Comparison of ENCODE assay signal across 12 mouse cellular contexts in genomic region chr13:109820866-109821265, GRCm38 (mm10).
DNase-seq lines count a peak whose midpoint lies in the region; ATAC-seq lines count a peak whose summit lies in the region.
"Had no signal": no experiment of that assay in that cellular context is flagged by ENCODE, and none has a peak within 500 bp of the region (broad histone marks: within the 10 kb centered on the region; RNA-seq: fewer than 3 reads in every experiment).

No protein-coding gene starts in this region.

- no peaks in the 10 kb centered on the region for H3K27me3 ChIP-seq in heart, embryonic 11.5 days (ENCODE audit: control insufficient read depth, insufficient read depth, low read length)
- H3K27me3 ChIP-seq in liver, embryonic 12.5 days (replicated peaks) = no peaks in the 10 kb centered on the region
- no peaks in the 10 kb centered on the region for H3K27me3 ChIP-seq in embryonic facial prominence, embryonic 10.5 days (replicated peaks; ENCODE audit: low read depth, poor library complexity, severe bottlenecking)
- H3K27me3 ChIP-seq: embryonic facial prominence, embryonic 15.5 days had no signal

- no peaks in the 10 kb centered on the region for H3K9me3 ChIP-seq in heart, embryonic 11.5 days (replicated peaks; ENCODE audit: control insufficient read depth, low read length)
- H3K9me3 ChIP-seq in liver, embryonic 12.5 days (replicated peaks) = no peaks in the 10 kb centered on the region
- no peaks in the 10 kb centered on the region for H3K9me3 ChIP-seq in embryonic facial prominence, embryonic 10.5 days
- H3K9me3 ChIP-seq: embryonic facial prominence, embryonic 15.5 days had no signal

- DNase-seq in heart, adult 11 months = no peak
- no peak for DNase-seq in liver
- no peak for DNase-seq in embryonic facial prominence, embryonic 10.5 days (ENCODE audit: low spot score)
- peak; percentile 60 for DNase-seq in naive thymus-derived CD4-positive, alpha-beta T cell, adult 2 months (ENCODE audit: low read depth)
- no peak for DNase-seq in cerebellum, postnatal 36 days
- no peak for DNase-seq in ovary, postnatal 10 days (ENCODE audit: low spot score)
- DNase-seq: cerebellum, adult 8-10 months; lung, postnatal 4 days had no signal

- H3K4me3 ChIP-seq in heart, embryonic 11.5 days (ENCODE audit: low read depth, low read length) = no peak overlapping the region
- no peak overlapping the region for H3K4me3 ChIP-seq in liver, embryonic 12.5 days
- no peak overlapping the region for H3K4me3 ChIP-seq in embryonic facial prominence, embryonic 10.5 days
- H3K4me3 ChIP-seq: embryonic facial prominence, embryonic 15.5 days; layer of hippocampus, adult 2 months had no signal

- H3K4me2 ChIP-seq in heart, embryonic 11.5 days = no peak overlapping the region
- H3K4me2 ChIP-seq in liver, embryonic 12.5 days = no peak overlapping the region

- no peak overlapping the region for H3K9ac ChIP-seq in heart, embryonic 11.5 days (ENCODE audit: low read depth, low read length)
- no peak overlapping the region for H3K9ac ChIP-seq in liver, embryonic 12.5 days
- H3K9ac ChIP-seq: embryonic facial prominence, embryonic 15.5 days had no signal

- peaks cover 39% of the 10 kb centered on the region for H3K4me1 ChIP-seq in heart, embryonic 11.5 days (ENCODE audit: control insufficient read depth, insufficient read depth, low read length)
- peaks cover 45% of the 10 kb centered on the region for H3K4me1 ChIP-seq in liver, embryonic 12.5 days
- H3K4me1 ChIP-seq in embryonic facial prominence, embryonic 10.5 days = peaks cover 66% of the 10 kb centered on the region

- H3K27ac ChIP-seq in heart, embryonic 11.5 days (ENCODE audit: low read depth, low read length) = peak overlapping the region; percentile 90; the same call in 1 of the 2 replicates
- peak overlapping the region; percentile 77; the same call in 1 of the 2 replicates for H3K27ac ChIP-seq in liver, embryonic 12.5 days
- peak overlapping the region; percentile 93 for H3K27ac ChIP-seq in embryonic facial prominence, embryonic 10.5 days (replicated peaks)

- H3K36me3 ChIP-seq in heart, embryonic 11.5 days (ENCODE audit: control insufficient read depth, insufficient read depth, low read length) = no peaks in the 10 kb centered on the region
- H3K36me3 ChIP-seq in liver, embryonic 12.5 days = no peaks in the 10 kb centered on the region
- H3K36me3 ChIP-seq in embryonic facial prominence, embryonic 10.5 days (replicated peaks) = no peaks in the 10 kb centered on the region
- H3K36me3 ChIP-seq: embryonic facial prominence, embryonic 15.5 days had no signal

- WGBS in heart, embryonic 11.5 days (ENCODE audit: insufficient replicate concordance) = 36% methylated on average over 3 of the region's 3 CpGs
- WGBS in liver, embryonic 12.5 days (ENCODE audit: insufficient replicate concordance) = 31% methylated on average over 3 of the region's 3 CpGs
- WGBS in embryonic facial prominence, embryonic 10.5 days = 65% methylated on average over 3 of the region's 3 CpGs

- no peak for ATAC-seq in heart, embryonic 11.5 days (replicated peaks; ENCODE audit: insufficient number of reproducible peaks, low FRiP score, low TSS enrichment)
- ATAC-seq in liver, embryonic 12.5 days = no peak
